Comparison of ENCODE assay signal across 8 mouse cellular contexts in genomic region chr7:125550881-125551381, GRCm38 (mm10). TPM values are rescaled to one million over a fixed set of nuclear protein-coding genes. Genes with fewer than 3 reads are reported as not detected.
DNase-seq lines count a peak whose midpoint lies in the region; ATAC-seq and TF ChIP-seq lines count a peak whose summit lies in the region.

No protein-coding gene starts in this region.

- peak overlapping the region; percentile 98 for H3K4me2 ChIP-seq in heart, embryonic 15.5 days

- no peaks in the 10 kb centered on the region for H3K9me3 ChIP-seq in heart, embryonic 15.5 days (replicated peaks)

- no peak overlapping the region for H3K27ac ChIP-seq in kidney, adult 2 months (ENCODE audit: insufficient read depth, low read depth, low read length)
- H3K27ac ChIP-seq in heart, embryonic 15.5 days = peak overlapping the region; percentile 61

- H3K36me3 ChIP-seq in kidney, adult 2 months (ENCODE audit: control insufficient read depth, insufficient read depth, low read length) = no peaks in the 10 kb centered on the region
- H3K36me3 ChIP-seq in heart, embryonic 15.5 days = no peaks in the 10 kb centered on the region

- WGBS in kidney, adult 2 months = 65% methylated on average over 6 of the region's 6 CpGs
- 38% methylated on average over 6 of the region's 6 CpGs for WGBS in heart, embryonic 15.5 days

- H3K4me1 ChIP-seq in kidney, adult 2 months (ENCODE audit: control insufficient read depth, insufficient read depth, low read length) = peaks cover 33% of the 10 kb centered on the region
- H3K4me1 ChIP-seq in heart, embryonic 15.5 days (replicated peaks) = peaks cover 44% of the 10 kb centered on the region

- TF ChIP-seq POLR2A in kidney, adult 2 months (IDR thresholded peaks at IDR 0.05; ENCODE audit: low read depth, low read length) = no peak

- H3K27me3 ChIP-seq in kidney, adult 2 months (replicated peaks; ENCODE audit: control insufficient read depth, insufficient read depth, low read length) = no peaks in the 10 kb centered on the region
- H3K27me3 ChIP-seq in heart, embryonic 15.5 days = 0 out of 2 replicates have a peak, but pooled peaks cover 6% of the 10 kb centered on the region

- no peak for TF ChIP-seq CTCF in kidney, adult 2 months (conservative IDR thresholded peaks at IDR 0.05; ENCODE audit: insufficient read depth, insufficient read length, low read depth, low read length)

- ATAC-seq in heart, embryonic 15.5 days (replicated peaks; ENCODE audit: insufficient number of reproducible peaks, insufficient read depth, low FRiP score, low read depth) = no peak

- no peak overlapping the region for H3K9ac ChIP-seq in heart, embryonic 15.5 days

- peak; percentile 53 for DNase-seq in kidney, adult 2 months
- no peak for DNase-seq in kidney, adult 18-20 months
- peak; percentile 55 for DNase-seq in adrenal gland, postnatal 14 days
- peak; percentile 66 for DNase-seq in lung, postnatal 14 days
- no peak for DNase-seq in embryo, embryonic 11 days
- DNase-seq in frontal cortex, postnatal 14 days (ENCODE audit: low spot score in 2 of 2) = no peak
- DNase-seq in urinary bladder, adult 18-20 months (ENCODE audit: low spot score in 2 of 2) = no peak

- H3K4me3 ChIP-seq in kidney, adult 2 months (ENCODE audit: insufficient read depth, low read depth, low read length) = no peak overlapping the region
- H3K4me3 ChIP-seq in heart, embryonic 15.5 days = no peak overlapping the region

RNA-seq across cellular contexts. Expression of gene Il4ra, which starts 1.0 kb away (rescaled TPM):
- polyA plus RNA-seq in kidney, adult 2 months (2012; rRNA removed) = 16.1 and 20.3 TPM in 2 replicates
- total RNA-seq in adrenal gland, postnatal 14 days (2021) = 51.5 and 62.0 TPM in 2 replicates
- polyA plus RNA-seq in heart, embryonic 15.5 days (2015; fragmentation: Nextera tagmentation; extraction: Ambion mirVana) = 4.5 and 8.4 TPM in 2 replicates

RNA-seq across cellular contexts. Expression of gene Il21r, which starts 52.3 kb away (rescaled TPM):
- polyA plus RNA-seq in kidney, adult 2 months (2012; rRNA removed) = 1.4 and 6.4 TPM in 2 replicates
- 0.63 and 8.8 TPM in 2 replicates for total RNA-seq in adrenal gland, postnatal 14 days (2021)
- 0.20 and 1.1 TPM in 2 replicates for polyA plus RNA-seq in heart, embryonic 15.5 days (2015; fragmentation: Nextera tagmentation; extraction: Ambion mirVana)

RNA-seq across cellular contexts. Expression of gene Nsmce1, which starts 59.5 kb away (rescaled TPM):
- 38.4 and 46.0 TPM in 2 replicates for polyA plus RNA-seq in kidney, adult 2 months (2012; rRNA removed)
- 43.3 and 44.6 TPM in 2 replicates for total RNA-seq in adrenal gland, postnatal 14 days (2021)
- polyA plus RNA-seq in heart, embryonic 15.5 days (2015; fragmentation: Nextera tagmentation; extraction: Ambion mirVana) = 93.4 and 103 TPM in 2 replicates

Comparison
In these comparisons a context has a peak if more than half of its experiments do, and no peak if none do; other contexts are left out.
1. DNase-seq: peak in kidney, adult 2 months (single experiment), adrenal gland, postnatal 14 days (single experiment) and lung, postnatal 14 days (single experiment); none in kidney, adult 18-20 months (single experiment), embryo, embryonic 11 days (single experiment), frontal cortex, postnatal 14 days (0 of 2) and urinary bladder, adult 18-20 months (0 of 2).